Mouse (Mus musculus): Measurements from ENCODE around the gene Kif1c. TPM values are rescaled to one million over a fixed set of nuclear protein-coding genes. Genes with fewer than 3 reads are reported as not detected.

Gene Kif1c
- 1.3 and 1.6 TPM in 2 replicates for polyA plus RNA-seq (2015; fragmentation: Nextera tagmentation; extraction: Ambion mirVana)

DNA sequence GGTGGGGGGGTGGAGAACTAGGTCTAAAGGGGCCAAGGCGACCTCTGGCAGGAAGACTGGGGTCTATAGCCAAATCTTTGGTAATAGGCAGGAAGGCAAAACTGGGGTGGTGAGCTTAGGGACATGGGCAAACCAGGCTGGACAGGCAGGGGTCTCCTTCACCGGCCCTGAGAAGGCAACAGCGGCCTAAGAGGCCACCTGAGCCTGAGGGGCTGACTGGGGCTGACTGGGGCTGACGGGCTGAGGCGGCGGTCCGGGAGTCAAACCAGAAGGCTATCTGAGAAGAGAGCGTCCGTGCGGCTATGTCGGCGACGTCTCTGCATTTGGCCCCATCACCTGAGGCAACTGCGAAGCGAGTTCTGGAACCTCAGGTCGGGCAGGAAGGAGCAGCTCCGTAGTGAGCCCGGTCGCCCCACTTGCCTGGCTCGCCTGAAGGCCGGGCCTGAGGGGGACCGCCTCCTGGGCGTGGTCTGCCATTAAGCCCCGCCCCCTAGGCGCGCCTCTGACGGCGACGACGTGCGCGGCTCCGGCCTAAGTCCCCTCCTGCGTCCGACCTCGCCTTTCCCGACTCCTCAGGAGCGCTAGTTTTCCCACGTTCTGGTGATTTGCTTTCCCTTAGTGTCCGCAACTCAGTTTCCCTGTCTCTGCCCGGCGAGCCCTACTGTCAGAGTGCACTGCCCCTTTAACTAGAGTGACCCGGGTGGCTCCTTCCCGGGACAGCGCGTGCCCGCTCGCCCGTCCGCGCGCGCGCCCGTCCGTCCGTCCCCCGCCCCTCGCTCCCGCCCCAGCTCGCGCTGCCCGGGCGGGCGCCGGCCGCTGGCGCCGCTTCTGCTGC is at the start of gene Kif1c, which contains the start of gene Inca1:
Gene Kif1c (plus strand): TSS at position 827 of the 835 bp plus-strand sequence.
Gene Inca1 (minus strand): TSS at position 434 of the 835 bp plus-strand sequence.
- WGBS, result 1% methylated on average over 51 of the region's 69 CpGs
- Histone ChIP-seq H3K27ac (ENCODE audit: low read depth, low read length) (peak within 1 kb of the TSS; percentile 93), H3K36me3 (ENCODE audit: control insufficient read depth, insufficient read depth, low read length) (peaks cover 12% of the 10 kb centered on the region), H3K9me3 (ENCODE audit: control insufficient read depth, low read length) (no peaks in the 10 kb centered on the region), H3K4me1 (ENCODE audit: control insufficient read depth, insufficient read depth, low read depth, low read length) (peaks cover 25% of the 10 kb centered on the region), H3K4me2 (ENCODE audit: low read length) (peak within 1 kb of the TSS; percentile 94), H3K4me3 (ENCODE audit: low read length) (peak within 1 kb of the TSS; percentile 96), H3K27me3 (replicated peaks; ENCODE audit: control insufficient read depth, insufficient read depth, low read length) (no peaks in the 10 kb centered on the region), H3K9ac (ENCODE audit: low read depth, low read length) (peak within 1 kb of the TSS; percentile 96)
- peak; percentile 96 for ATAC-seq

DNA sequence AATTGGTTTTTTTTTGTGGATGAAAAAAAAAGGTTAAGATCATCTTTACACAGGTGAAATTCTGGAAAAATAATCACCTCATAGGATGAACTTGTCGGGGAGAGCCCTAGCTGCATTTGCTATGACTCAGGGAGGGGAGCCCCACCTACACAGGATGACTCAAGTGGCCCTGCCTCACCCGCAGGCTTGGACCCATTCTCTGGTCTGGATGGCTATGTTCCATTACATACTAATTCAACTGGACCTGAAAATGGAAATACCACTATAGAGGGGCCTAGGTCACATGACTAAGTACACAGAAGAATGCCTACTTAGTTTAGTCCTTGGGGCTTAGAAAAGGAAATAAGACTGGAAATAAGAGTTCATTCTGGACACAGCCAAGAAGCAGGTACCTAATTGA is 49.0 kb upstream of the Kif1c start:
- Histone ChIP-seq H3K9me3 (ENCODE audit: control insufficient read depth, low read length) (no peaks in the 10 kb centered on the region), H3K4me1 (ENCODE audit: control insufficient read depth, insufficient read depth, low read depth, low read length) (peaks cover 37% of the 10 kb centered on the region), H3K4me2 (ENCODE audit: low read length) (no peak overlapping the region), H3K4me3 (ENCODE audit: low read length) (no peak overlapping the region), H3K36me3 (ENCODE audit: control insufficient read depth, insufficient read depth, low read length) (peaks cover 20% of the 10 kb centered on the region), H3K27ac (ENCODE audit: low read depth, low read length) (no peak overlapping the region), H3K27me3 (replicated peaks; ENCODE audit: control insufficient read depth, insufficient read depth, low read length) (no peaks in the 10 kb centered on the region), H3K9ac (ENCODE audit: low read depth, low read length) (no peak overlapping the region)
- no peak for ATAC-seq
- WGBS, result 85% methylated on average over 2 of the region's 2 CpGs

DNA sequence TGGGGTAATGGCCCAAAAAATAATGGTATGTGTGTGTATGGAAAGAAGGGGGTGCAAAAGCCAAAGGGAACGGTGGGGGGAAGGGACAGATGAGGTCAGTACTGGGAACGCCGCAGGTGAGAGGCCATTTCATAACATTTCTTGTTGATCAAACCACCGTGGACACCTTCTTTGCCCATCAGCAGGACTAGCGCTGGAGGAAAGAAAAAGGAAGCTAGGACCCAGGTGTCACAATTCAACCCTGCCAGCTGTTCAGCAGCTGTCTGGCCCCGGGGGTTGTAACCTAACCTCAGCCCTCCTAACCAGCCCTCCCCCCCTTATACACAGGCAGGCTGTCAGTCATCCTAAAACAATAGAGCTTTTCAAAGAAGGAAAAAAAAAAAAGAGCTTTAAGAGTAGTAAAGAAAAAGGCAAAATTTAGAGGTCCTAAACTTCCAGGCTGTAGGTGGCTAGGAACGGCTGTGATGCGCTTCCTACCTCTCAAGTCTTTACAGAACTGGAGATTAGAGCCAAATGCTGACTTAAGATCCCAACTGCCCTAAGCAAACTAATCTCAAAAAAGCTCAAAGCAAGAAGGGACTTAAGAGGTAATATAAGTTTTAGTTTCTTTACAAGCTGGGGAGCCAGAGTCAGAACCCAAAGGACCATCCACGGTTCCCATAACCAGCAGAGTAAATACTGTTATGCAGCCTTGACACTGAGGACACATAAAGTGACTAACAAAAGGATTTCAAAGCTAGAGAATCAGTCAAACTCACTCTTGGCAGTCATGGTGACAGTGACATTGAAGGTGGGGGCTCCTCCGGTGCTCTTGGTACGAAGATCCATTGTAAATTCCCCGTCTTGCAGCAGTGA is 48.1 kb upstream of the Kif1c start:
- H3K4me1 ChIP-seq (ENCODE audit: control insufficient read depth, insufficient read depth, low read depth, low read length), result peaks cover 40% of the 10 kb centered on the region
- peak overlapping the region; percentile 100 for H3K4me3 ChIP-seq (ENCODE audit: low read length)
- H3K27me3 ChIP-seq (replicated peaks; ENCODE audit: control insufficient read depth, insufficient read depth, low read length), result no peaks in the 10 kb centered on the region
- H3K4me2 ChIP-seq (ENCODE audit: low read length), result peak overlapping the region; percentile 64
- no peak overlapping the region; the same call in 1 of the 2 replicates for H3K9ac ChIP-seq (ENCODE audit: low read depth, low read length)
- ATAC-seq, result no peak
- H3K36me3 ChIP-seq (ENCODE audit: control insufficient read depth, insufficient read depth, low read length), result peaks cover 20% of the 10 kb centered on the region
- no peaks in the 10 kb centered on the region for H3K9me3 ChIP-seq (ENCODE audit: control insufficient read depth, low read length)
- WGBS, result 72% methylated on average over 12 of the region's 12 CpGs
- H3K27ac ChIP-seq (ENCODE audit: low read depth, low read length), result no peak overlapping the region; the same call in 1 of the 2 replicates

DNA sequence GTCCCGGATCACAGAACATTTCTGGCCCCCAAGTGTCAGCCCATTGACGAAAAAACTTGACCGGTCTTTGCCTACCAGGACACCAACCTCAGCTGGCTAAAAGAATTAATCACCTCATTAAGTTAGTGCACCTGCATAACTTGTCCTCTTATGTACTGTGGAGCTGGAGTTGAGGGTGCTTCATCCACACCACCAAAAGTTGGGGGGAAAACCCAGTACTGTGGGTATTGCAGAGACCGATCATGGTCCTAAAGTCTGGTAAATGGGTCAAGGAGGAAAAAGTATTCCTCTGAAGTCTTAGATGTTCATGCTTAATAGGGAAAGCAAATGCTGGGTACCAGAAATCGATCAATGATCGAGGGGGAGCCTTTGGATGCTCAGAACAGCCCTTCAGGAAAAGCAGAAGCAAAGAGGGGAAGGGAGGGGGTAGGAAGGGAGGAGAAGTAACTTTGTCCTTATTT is 47.4 kb upstream of the Kif1c start:
- H3K4me2 ChIP-seq (ENCODE audit: low read length), result peak overlapping the region; percentile 64
- peak overlapping the region; percentile 98 for H3K27ac ChIP-seq (ENCODE audit: low read depth, low read length)
- ATAC-seq, result no peak
- peaks cover 37% of the 10 kb centered on the region for H3K4me1 ChIP-seq (ENCODE audit: control insufficient read depth, insufficient read depth, low read depth, low read length)
- H3K27me3 ChIP-seq (replicated peaks; ENCODE audit: control insufficient read depth, insufficient read depth, low read length), result no peaks in the 10 kb centered on the region
- H3K9me3 ChIP-seq (ENCODE audit: control insufficient read depth, low read length), result no peaks in the 10 kb centered on the region
- WGBS, result 65% methylated on average over 6 of the region's 6 CpGs
- peak overlapping the region; percentile 99 for H3K9ac ChIP-seq (ENCODE audit: low read depth, low read length)
- peak overlapping the region; percentile 100 for H3K4me3 ChIP-seq (ENCODE audit: low read length)
- H3K36me3 ChIP-seq (ENCODE audit: control insufficient read depth, insufficient read depth, low read length), result peaks cover 20% of the 10 kb centered on the region

DNA sequence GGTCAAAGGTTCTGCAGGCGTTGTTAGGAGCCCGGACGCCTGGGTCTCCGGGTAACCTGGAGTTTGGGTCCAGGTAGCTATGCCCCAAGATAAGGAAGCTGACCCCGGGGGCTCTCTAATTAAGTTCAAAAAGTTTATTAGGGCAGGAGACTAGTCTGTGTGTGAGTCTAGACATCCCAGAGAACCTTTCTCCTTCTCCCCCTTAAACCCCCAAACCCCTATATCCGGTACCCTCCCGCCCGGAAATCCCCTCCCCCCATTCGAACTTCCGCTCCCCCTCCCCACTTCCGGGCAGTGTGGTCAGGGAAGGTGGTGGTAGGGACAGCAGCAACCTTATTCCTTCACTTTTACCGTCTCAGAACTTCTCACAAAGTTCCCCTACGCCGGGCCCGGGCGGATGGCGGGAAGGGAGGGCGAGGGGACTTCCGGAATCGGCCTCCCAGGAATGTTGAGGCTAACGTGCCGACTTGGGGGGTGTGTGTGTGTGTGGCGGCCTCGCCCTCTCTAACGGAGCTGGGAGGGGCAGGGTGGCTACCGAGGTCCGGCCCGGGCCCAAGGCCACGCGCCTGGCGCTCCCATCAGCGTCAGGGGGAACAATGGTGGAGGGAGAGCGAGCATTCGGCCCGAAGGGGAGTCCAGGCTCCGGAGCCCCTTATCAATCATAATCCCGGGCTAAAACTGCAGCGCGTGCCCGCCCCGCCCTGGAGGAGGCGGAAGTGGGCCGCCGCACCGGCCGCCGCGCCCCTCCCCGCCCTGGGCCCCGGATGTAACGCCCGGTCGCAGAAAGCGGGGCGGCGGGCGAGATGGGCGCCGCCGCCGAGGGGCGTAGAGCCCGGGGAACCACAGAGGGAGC is 46.8 kb upstream of the Kif1c start:
- H3K9me3 ChIP-seq (ENCODE audit: control insufficient read depth, low read length), result no peaks in the 10 kb centered on the region
- 0% methylated on average over 49 of the region's 63 CpGs for WGBS

DNA sequence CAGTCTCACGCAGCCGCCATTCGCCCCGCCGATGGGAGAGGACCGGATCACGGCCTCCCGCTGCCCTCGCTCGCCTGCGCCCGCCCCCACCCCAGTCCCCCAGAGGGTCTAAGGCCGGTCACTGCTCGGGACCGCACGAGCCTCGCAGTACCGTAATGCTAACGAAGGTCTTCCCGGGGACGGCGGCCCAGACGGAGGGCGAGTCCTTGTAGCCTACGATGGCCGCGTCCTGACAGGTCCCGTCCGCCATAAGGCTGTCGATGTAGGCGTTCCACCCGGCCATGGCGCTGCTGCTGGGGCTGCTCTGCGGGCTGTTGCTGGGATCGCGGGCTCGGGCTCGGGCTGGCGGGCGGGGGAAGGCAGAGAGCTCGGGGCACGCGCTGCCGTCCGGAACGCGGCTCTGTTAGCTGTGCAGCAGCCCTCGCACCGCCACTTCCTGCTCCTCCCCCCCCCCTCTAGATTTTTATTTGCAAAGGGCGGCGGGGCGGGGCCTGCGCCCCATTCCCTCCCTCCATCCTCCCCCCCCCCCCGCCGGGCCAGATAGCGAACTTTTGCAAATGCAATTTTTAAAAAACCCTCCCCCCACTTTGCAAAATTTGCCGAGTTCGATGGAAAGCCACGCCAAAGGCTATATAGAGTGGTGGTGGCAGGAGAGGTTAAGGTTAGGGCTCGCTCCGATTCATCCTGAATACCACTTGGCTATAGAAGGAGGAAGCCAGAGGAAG is 46.0 kb upstream of the Kif1c start, which contains the start of gene Pfn1:
Gene Pfn1 (minus strand): TSS at position 447 of the 725 bp plus-strand sequence.
- Histone ChIP-seq H3K4me2 (ENCODE audit: low read length) (peak within 1 kb of the TSS; percentile 64), H3K9me3 (ENCODE audit: control insufficient read depth, low read length) (no peaks in the 10 kb centered on the region), H3K27me3 (replicated peaks; ENCODE audit: control insufficient read depth, insufficient read depth, low read length) (no peaks in the 10 kb centered on the region), H3K27ac (ENCODE audit: low read depth, low read length) (peak within 1 kb of the TSS; percentile 98), H3K9ac (ENCODE audit: low read depth, low read length) (peak within 1 kb of the TSS; percentile 99), H3K4me1 (ENCODE audit: control insufficient read depth, insufficient read depth, low read depth, low read length) (peaks cover 27% of the 10 kb centered on the region), H3K36me3 (ENCODE audit: control insufficient read depth, insufficient read depth, low read length) (peaks cover 18% of the 10 kb centered on the region), H3K4me3 (ENCODE audit: low read length) (peak within 1 kb of the TSS; percentile 100)
- peak; percentile 41 for ATAC-seq
- WGBS, result under 1% methylated on average over 48 of the region's 61 CpGs

More for the DNA sequence above, 46.8 kb upstream of the Kif1c start:
- Histone ChIP-seq H3K27me3 (replicated peaks; ENCODE audit: control insufficient read depth, insufficient read depth, low read length) (no peaks in the 10 kb centered on the region), H3K9ac (ENCODE audit: low read depth, low read length) (peak overlapping the region; percentile 99), H3K4me2 (ENCODE audit: low read length) (peak overlapping the region; percentile 64), H3K4me1 (ENCODE audit: control insufficient read depth, insufficient read depth, low read depth, low read length) (peaks cover 31% of the 10 kb centered on the region), H3K4me3 (ENCODE audit: low read length) (peak overlapping the region; percentile 100), H3K36me3 (ENCODE audit: control insufficient read depth, insufficient read depth, low read length) (peaks cover 20% of the 10 kb centered on the region), H3K27ac (ENCODE audit: low read depth, low read length) (peak overlapping the region; percentile 98)
- ATAC-seq, result peak; percentile 70

DNA sequence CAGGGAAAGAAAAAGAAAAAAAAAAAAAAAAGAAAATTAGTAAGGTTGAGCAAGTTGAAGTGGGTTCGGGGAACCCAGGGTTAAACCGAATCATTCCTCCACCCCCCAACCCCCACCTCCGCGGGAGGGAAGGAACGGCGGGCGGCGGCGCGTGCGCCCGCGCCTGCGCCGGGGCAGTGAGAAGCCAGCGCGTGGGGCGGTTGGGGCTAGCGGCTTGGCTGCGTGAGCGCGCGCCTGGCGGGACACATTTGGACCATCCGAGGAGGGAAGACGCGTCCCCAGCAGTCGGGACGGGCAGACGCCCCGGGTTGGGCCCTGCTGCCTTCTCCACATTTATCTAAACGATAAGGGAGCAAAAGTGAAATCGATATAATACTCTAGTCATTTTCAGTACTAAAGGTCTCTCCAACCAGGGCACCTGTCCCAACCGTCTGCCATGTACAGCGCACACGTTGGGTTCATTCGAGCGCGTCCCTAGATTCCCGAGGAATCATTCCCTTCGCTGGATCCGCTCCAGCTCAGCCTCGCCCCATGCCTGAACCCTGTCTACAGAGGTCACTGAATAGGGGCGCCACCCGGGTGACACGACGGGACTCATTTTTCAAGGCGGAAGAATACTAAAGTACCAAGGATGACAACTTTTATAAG is 45.3 kb upstream of the Kif1c start:
- Histone ChIP-seq H3K4me1 (ENCODE audit: control insufficient read depth, insufficient read depth, low read depth, low read length) (peaks cover 27% of the 10 kb centered on the region), H3K27me3 (replicated peaks; ENCODE audit: control insufficient read depth, insufficient read depth, low read length) (no peaks in the 10 kb centered on the region), H3K9ac (ENCODE audit: low read depth, low read length) (peak overlapping the region; percentile 99), H3K27ac (ENCODE audit: low read depth, low read length) (peak overlapping the region; percentile 98), H3K36me3 (ENCODE audit: control insufficient read depth, insufficient read depth, low read length) (peaks cover 11% of the 10 kb centered on the region), H3K4me3 (ENCODE audit: low read length) (peak overlapping the region; percentile 100), H3K9me3 (ENCODE audit: control insufficient read depth, low read length) (no peaks in the 10 kb centered on the region), H3K4me2 (ENCODE audit: low read length) (peak overlapping the region; percentile 64)
- WGBS, result 0% methylated on average over 46 of the region's 48 CpGs
- peak; percentile 57 for ATAC-seq
